Mouse (Mus musculus) cerebellum, postnatal 10 days (tissue): ENCODE measurements at regions not wholly inside any gene's neighbourhood (a gene's known extent, or its start where the extent isn't known, plus 50 kb on each side); places are given as distances from the start of the nearest gene placed in this dataset.

Experiments
- DNase-seq, 2 experiments: peaks; one replicate each; pipeline ENCODE4 v3.0.0; 2021; ENCODE audit warnings: mixed read lengths in 2 of 2

- no peak for DNase-seq
Observed at GRCm38 (mm10) chr9:101807249-101807648, 54.4 kb upstream of the 9630041A04Rik start.

DNA sequence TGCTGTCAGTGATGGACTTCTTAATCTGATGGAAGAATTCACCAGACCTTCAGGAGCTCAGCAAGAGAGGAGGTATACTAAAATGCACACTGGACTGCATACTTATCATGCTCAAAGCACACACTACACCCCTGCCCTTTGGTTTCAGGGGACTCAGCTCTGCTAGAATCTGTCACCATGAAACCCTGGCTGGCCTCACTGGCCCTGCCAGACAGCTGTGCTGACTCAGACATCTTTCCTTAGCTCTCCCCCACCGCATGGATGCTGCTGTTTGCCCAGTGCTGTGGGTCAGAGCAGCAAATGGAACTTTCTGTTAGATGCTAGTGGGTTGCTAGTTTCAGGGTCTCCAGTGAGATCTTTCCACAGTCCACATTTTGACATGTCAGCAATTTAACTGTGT is 64.9 kb upstream of the 9630041A04Rik start:
- no peak for DNase-seq

GRCm38 (mm10) chr9:101796063-101796462 is 65.6 kb upstream of the 9630041A04Rik start:
- no peak for DNase-seq

GRCm38 (mm10) chr9:101795436-101795835 is 66.2 kb upstream of the 9630041A04Rik start:
- peak; percentile 67 to 73 for DNase-seq

DNA sequence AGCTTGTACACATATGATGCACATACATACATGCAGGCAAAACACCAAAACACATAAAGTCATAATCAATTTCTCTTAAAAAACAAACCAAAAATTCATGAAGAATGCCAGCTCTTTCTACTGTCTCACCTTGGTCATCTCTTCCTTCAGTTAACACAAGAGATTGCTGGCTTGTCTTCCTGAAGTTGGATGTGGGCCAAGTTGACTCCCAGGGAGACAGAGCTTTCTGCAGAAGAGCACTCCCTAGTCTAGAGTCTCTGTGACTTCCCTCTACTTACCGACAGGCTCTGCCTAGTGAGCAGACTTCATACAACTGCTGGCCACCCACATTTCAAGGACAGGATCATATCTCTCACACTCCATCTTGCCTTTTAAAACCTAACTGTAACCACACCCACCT is 70.7 kb upstream of the 9630041A04Rik start:
- DNase-seq: peak; percentile 60 to 62

DNA sequence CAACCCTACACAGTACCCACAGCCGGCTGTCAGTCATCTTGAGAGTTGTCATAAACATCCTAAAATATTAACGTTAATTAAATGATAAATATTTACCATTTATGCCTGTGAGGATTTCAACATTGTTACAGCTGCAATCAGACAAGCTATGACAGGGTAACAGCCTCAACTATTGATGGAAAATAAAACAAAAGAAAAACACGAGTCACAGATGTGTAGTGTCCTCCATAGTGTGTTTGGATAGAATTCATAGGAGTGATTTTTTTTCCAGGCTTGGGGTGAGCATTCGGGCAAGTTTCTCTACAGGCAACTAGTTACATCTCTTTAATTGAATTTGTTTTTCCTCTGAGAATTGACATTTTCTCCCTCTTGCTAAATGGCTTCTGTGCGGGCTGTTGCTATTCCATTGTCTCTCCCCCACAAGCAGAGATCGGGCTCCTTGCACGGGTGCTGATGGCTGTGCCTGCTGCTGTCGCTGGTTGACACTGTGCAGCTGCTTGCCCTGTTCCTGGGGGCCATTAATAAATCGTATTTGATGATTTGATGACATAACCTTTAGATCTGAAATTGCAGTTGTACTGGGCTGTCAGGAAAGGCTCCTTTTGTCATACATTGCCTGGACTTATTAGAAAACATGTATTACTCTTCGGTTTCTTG is 120.6 kb upstream of the 9630041A04Rik start:
- no peak for DNase-seq

GRCm38 (mm10) chr9:101739322-101739721 is 122.3 kb upstream of the 9630041A04Rik start:
- no peak for DNase-seq

DNA sequence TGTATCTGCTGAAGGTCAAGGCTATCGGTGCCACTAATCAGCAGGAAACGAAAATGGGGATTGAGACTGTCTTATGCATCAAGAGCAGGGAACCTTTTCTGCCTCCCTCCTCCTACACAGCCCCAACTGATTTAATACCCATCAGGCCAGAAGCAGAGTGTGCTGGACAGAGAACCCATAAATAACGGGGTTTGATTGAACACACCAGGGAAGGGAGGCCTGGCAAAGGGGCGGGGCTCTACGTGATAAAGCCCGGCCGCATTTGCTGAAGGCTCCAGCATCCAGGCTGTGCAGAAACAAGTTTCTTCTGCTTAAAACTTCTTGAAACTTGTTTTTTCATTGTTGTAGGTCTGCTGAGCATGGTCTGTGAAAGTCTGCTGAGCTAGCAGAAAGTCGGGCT is 127.4 kb upstream of the 9630041A04Rik start:
- DNase-seq: no peak

DNA sequence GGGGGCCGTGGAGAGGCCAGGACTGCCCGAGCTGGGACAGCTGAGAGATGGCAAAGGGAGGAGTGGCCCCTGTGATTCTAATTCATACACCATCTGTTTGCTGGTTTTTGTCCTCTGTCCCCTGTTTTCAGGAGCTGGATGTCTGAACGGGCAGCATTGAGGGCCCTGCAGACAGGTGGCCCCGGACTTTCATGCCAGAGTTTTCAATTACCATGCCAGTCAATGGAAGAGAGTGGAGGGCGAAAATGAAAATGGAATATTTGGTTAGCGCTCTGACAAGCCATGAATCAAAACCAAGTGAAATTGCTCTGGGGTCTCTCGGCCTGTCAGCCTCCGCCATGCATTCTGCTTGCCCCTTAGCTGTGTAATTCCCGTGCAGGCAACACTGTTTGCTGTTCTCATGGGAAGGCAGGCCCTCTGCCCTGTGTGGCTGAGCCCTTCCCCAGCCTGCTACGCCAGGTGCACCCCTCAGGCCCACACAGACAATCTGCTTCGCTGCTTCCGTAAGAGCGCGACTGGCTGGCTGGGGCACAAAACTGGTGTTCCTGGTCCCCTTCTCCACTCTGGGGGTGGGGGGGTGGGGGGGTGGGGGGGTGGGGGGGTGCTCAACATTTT is 127.9 kb upstream of the 9630041A04Rik start:
- peak; percentile 52 to 67 for DNase-seq

DNA sequence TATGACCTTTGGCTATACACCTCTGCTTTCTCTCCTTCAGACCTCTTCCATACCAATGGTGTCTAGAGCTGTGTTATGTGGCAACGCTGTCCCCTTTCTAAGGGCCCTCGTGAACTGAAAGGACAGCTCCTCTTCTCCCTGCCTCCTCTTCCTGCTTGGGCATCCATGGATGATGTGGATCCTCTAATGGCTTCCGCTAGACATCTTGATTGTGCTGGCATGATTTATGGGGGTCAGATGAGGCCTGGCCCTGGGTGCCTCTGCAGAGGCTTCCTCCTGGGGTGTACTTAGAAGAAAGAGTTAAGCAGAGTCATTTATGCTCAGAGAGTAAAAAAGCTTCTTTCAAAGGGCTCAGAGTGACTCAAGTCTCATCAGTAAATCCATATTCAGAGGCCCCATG is 131.5 kb upstream of the 9630041A04Rik start:
- DNase-seq: no peak

DNA sequence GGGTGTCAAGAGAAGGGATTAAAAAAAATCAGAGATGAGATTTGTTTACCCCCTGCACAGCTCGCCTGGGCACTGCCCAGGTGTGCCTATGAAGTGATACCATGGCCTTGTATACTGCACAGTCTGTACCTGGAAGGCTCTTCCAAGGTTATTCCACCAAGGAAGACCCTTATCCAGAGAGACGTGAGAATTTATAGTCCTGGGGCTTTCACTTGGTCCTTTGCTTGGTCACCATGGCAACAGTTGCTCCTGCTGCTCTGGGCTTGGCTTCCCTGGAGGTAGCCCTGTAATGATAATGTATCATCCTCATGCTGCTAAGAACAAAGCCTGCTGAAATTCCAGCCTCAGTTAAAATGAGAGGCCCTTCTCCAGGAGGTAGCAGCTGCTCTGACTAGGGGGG is 143.7 kb upstream of the 9630041A04Rik start:
- no peak for DNase-seq

DNA sequence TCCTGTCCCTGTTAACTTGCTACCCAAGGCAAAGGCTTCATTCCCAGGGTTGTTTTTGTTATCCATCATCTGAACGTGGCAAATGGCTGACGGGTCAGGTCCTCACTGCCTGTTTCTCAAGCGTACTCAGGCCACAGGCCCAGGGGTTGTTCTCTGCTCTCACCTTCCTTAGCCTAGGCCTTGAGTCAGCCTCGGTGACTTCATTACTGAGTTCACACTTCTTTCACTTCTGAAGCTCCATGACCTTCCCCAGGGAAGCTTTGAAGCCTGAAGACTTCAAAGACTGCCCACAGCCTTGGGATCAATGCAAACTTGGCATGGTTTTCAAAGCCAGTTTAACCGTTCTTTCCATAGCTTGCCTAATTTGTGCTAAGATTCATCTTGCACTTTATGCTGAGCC is 145.3 kb upstream of the 9630041A04Rik start:
- DNase-seq: no peak

GRCm38 (mm10) chr9:101714805-101715204 is 146.8 kb upstream of the 9630041A04Rik start:
- DNase-seq: no peak

DNA sequence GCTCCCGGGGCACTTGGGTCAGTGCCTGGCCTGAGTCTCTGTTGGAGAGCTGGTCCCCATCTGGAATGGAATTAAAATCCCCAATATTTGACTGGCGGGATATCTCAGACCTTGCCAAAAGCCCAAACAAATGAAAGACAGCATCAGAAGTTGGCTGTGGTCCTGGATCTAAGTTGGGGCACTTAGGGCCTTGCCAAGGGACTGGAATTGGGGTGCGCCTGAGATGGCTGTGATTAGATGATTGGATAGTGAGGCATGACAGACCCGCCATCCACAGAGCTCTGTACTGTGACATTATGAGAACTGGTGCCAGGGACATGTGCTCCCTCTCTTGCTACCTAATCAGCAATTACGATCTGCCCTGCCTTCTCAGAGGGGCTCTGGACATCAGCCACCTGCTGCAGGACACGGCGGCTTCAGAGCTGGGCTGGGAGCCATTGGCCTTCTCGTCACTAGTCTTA is 151.0 kb upstream of the 9630041A04Rik start:
- DNase-seq: peak; percentile 97 to 98

DNA sequence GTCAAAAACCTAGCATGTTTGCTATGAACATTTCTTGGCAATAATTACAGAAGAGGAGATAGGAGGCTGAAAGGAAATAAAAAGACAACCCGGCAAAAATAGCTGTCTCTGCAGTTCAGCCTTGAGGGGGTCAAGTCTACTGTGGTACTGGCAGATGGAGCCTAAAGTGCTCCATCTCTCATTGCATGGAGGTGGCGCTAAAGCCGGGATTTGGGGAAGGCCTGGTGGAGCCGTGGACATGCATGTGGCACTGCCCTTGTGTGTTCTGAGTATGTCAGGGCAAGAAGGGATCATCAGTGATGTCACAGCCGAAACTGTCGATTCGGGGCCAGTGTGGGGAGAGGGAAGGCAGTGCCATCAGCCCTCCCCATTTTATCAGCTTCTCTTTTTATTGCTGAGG is 161.3 kb upstream of the 9630041A04Rik start:
- DNase-seq: peak; percentile 65 to 70

DNA sequence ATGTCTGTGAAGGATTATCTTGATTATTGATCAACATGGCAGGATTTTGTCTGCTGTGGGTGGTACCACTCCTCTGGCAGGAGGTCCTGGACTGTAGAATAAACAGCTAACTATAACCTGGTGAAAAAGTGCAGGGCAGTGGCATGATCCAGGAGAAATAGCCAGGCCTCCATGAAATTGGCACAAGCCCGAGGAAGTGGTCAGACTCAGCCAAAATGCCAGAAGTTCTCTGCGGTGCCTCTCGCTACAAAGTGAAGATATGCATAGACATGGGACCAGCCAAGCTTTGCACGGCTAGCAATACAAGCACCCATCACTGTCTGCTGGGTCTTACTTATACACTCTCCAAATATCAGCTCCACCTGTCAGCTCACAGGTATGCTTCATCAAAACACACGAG is 167.6 kb upstream of the 9630041A04Rik start:
- peak; percentile 57 to 73 for DNase-seq

- peak; percentile 53 to 65 for DNase-seq
Observed at GRCm38 (mm10) chr9:101691336-101691735, 170.3 kb upstream of the 9630041A04Rik start.

- no peak for DNase-seq
Observed at GRCm38 (mm10) chr9:101690916-101691315, 170.7 kb upstream of the 9630041A04Rik start.

DNA sequence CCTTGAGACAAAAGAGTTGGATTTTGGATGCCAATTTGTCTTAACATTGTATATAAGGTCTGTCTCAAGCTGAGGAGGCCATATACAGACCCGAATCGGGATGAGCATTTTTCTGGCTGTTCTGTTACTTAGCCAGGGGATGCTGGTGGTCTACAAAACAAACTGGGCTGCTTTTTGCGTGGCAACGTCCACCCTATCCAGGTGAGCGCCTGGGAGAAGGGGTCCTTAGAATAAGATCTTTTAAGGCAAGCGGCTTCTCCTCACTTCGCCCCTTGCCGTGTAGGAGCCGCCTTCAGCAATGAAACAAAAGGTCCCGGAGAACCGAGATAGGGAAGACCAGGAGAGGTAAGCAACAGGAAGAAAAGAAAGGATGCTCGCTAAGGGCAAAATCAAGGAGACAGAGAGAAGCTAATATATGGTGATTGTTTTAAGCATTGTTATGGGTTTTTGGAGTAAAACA is 171.2 kb upstream of the 9630041A04Rik start:
- no peak for DNase-seq

- peak; percentile 99 for DNase-seq
Observed at GRCm38 (mm10) chr9:101689532-101690401, 171.9 kb upstream of the 9630041A04Rik start.

GRCm38 (mm10) chr9:101687226-101687625 is 174.4 kb upstream of the 9630041A04Rik start:
- peak; percentile 81 for DNase-seq

DNA sequence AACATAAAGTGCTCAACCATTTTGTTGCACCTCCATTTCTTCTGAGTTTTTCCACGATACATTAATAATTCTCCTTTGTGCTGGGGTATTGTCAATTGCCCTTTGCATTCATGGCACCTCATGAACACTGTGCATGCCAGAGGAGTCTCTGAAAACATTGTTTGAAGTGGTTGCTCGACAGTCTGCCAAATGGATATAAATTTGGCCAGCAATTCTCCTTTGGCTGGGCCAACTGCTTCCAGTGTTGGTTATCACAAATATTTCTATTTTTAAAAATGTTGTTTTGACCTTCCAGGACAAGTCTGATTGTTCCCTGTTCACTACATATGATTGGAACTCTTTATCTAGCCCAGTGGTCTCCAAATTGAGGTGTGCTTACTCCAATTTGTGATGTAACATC is 184.1 kb upstream of the 9630041A04Rik start:
- DNase-seq: no peak

DNA sequence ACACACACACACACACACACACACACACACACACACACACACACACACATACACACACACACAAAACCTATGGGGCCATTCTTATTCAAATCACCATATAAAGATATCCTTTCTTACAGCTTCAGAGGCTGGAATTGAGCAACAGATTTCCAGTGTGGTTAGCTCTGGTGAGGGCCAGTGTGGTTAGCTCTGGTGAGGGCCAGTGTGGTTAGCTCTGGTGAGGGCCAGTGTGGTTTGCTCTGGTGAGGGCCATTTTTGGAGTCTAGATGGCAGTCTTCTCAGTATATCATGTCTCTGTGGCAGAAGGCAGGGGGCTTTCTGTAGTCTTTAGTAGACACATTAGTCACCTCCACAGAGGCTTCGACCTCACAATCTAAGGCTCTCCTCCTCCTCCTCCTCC is 191.5 kb upstream of the 9630041A04Rik start:
- DNase-seq: no peak
